Mouse (Mus musculus) lung, postnatal 0 days (tissue): Measurements from ENCODE around the gene Rnf7.

ENCODE experiments used
- CTCF ChIP-seq: IDR thresholded peaks from 2 replicates; pipeline ENCODE4 v1.5.1; 2016; ENCODE audit warnings: antibody characterized with exemption, mild to moderate bottlenecking
- EP300 ChIP-seq: IDR thresholded peaks from 2 replicates; pipeline ENCODE4 v1.6.1; 2016; ENCODE audit warnings: antibody characterized with exemption, mild to moderate bottlenecking, control low read depth

DNA sequence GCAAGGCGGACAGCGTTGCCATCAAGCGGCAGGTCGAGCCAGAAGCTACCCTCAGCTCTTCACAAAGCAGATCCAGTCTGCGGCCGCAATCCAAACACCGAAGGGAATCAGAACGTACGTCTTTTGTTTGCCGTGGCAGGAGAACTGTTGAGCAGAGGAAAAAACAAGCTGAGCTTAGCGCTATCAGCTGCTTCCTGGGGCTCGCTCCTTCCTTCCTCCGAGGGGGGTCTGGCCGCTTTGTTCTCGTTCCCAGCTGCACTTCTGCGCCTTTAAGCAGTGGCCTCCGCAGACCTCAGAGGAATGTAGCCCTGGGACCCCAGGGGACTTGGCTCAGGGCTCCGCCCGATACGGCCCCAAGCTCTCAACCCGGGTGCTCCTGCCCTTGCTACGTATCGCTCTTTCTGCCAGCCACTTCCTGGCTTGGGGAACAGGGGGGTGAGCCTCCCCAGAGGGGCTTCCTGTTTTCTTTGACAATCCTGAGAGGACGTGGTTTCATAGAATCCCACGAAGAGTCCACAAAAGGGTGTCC is 40.6 kb downstream of the Rnf7 start:
- TF ChIP-seq EP300 (peak; percentile 68), CTCF (peak; percentile 56)
